Mouse (Mus musculus) left cerebral cortex, adult 8-10 months (tissue): ENCODE results near the gene Ptch1. TPM values are rescaled to one million over a fixed set of nuclear protein-coding genes. Genes with fewer than 3 reads are reported as not detected.

Source experiments
- DNase-seq, 2 experiments: peaks; one replicate each; pipeline ENCODE4 v3.0.0; 2022; ENCODE audit warnings: low spot score in 2 of 2
- total RNA-seq, 4 experiments: library from RNA; stranded (reverse); gene quantifications; 2 replicates each; pipeline ENCODE4 v1.2.4; 2022

Ptch1 gene
- total RNA-seq, 4 experiments from 2014 or later: 49.4 to 73.3 (median 61.8) TPM

- DNase-seq: no peak
Observed at GRCm38 (mm10) chr13:63499489-63499888, 73.9 kb downstream of the Ptch1 start.

GRCm38 (mm10) chr13:63496646-63497582 lies 76.5 kb downstream of the Ptch1 start, which contains the start of gene Fancc:
Gene Fancc, minus strand, starts transcription at chr13:63497278.
- no peak for DNase-seq

GRCm38 (mm10) chr13:63487707-63488042 lies 85.7 kb downstream of the Ptch1 start:
- no peak for DNase-seq

GRCm38 (mm10) chr13:63486791-63487706 lies 86.3 kb downstream of the Ptch1 start:
- DNase-seq: no peak

- no peak for DNase-seq
Observed at GRCm38 (mm10) chr13:63475356-63475755, 98.0 kb downstream of the Ptch1 start.

Other genes starting within 250 kb of the Ptch1 start
- 10 to 100 TPM; 10.5 to 12.1 (median 10.6) TPM for gene Fancc, start 76.3 kb downstream of the Ptch1 start, total RNA-seq
- gene Ercc6l2, start 241.6 kb upstream of the Ptch1 start, total RNA-seq: 10 to 100 TPM; 19.5 to 21.7 (median 20.3) TPM